Mouse (Mus musculus) lung, postnatal 0 days (tissue): ENCODE results near the gene Nrxn2.

Experiments
- CTCF ChIP-seq: IDR thresholded peaks from 2 replicates; pipeline ENCODE4 v1.5.1; 2016; ENCODE audit warnings: antibody characterized with exemption, mild to moderate bottlenecking
- EP300 ChIP-seq: IDR thresholded peaks from 2 replicates; pipeline ENCODE4 v1.6.1; 2016; ENCODE audit warnings: antibody characterized with exemption, mild to moderate bottlenecking, control low read depth

DNA sequence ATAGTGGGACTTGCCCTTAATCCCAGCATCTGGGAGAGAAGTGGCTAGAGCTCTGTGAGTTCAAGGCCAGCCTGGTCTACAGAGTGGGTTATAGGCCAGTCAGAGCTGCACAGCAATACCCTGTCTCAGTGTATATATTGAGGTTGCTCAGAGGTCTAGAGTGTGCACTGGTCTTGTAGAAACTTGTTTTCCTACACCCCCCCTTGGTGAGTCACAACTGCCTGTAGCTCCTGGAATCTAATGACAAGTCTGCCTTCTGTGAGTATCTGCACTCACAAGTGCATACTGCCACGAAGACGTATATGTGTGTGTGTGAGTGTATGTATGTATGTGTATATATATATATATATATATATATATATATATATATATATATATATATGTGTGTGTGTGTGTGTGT is 60.0 kb downstream of the Nrxn2 start:
- TF ChIP-seq CTCF (no peak), EP300 (no peak)
